Mouse (Mus musculus) myocyte (in vitro differentiated cells): ENCODE measurements at regions not wholly inside any gene's neighbourhood (a gene's known extent, or its start where the extent isn't known, plus 50 kb on each side); places are given as distances from the start of the nearest gene placed in this dataset.

Source experiments
- H3K27me3 ChIP-seq: one replicate; pipeline ENCODE4 v1.6.1; 2011; ENCODE audit not compliant: control insufficient read depth, insufficient read depth, insufficient read length
- H3K36me3 ChIP-seq: one replicate; pipeline ENCODE4 v1.6.1; 2011; ENCODE audit not compliant: control insufficient read depth, insufficient read depth
- H3K4me2 ChIP-seq: one replicate; pipeline ENCODE4 v1.6.1; 2011; ENCODE audit warnings: low read depth, control low read depth
- H3K4me3 ChIP-seq: one replicate; pipeline ENCODE4 v1.5.1; 2011; ENCODE audit warnings: mild to moderate bottlenecking, control low read depth, moderate library complexity
- H3K79me2 ChIP-seq: one replicate; pipeline ENCODE4 v1.6.1; 2011; ENCODE audit not compliant: control insufficient read depth, insufficient read depth
- H3ac ChIP-seq: one replicate; pipeline ENCODE4 v1.6.1; 2011; ENCODE audit not compliant: control insufficient read depth, insufficient read length
- CEBPB ChIP-seq: IDR thresholded peaks from 2 replicates; pipeline ENCODE4 v1.6.1; 2011; ENCODE audit warnings: mild to moderate bottlenecking, moderate library complexity; ENCODE audit not compliant: poor library complexity, insufficient read depth, severe bottlenecking
- E2F4 ChIP-seq: IDR thresholded peaks from one replicate; pipeline ENCODE4 v1.6.1; 2011; ENCODE audit warnings: mild to moderate bottlenecking, control low read depth, moderate library complexity; ENCODE audit not compliant: insufficient read depth
- MAX ChIP-seq: IDR thresholded peaks from one replicate; pipeline ENCODE4 v1.6.1; 2011; ENCODE audit warnings: low read depth, mild to moderate bottlenecking, control low read depth
- MYOD1 ChIP-seq, 3 experiments: IDR thresholded peaks; one replicate each; pipeline ENCODE4 v1.6.1; 2011; ENCODE audit warnings: control low read depth in 2 of 3, low read depth in 2 of 3, mild to moderate bottlenecking in 2 of 3, moderate library complexity in 1 of 3; ENCODE audit not compliant: insufficient read length in 2 of 3, control insufficient read depth in 1 of 3
- MYOG ChIP-seq, 3 experiments: IDR thresholded peaks; one replicate each; pipeline ENCODE4 v1.6.1; 2011; ENCODE audit warnings: control low read depth in 2 of 3, low read depth in 2 of 3, mild to moderate bottlenecking in 2 of 3; ENCODE audit not compliant: insufficient read length in 2 of 3, control insufficient read depth in 1 of 3, insufficient read depth in 1 of 3
- POLR2A ChIP-seq: IDR thresholded peaks from one replicate; pipeline ENCODE4 v1.6.1; 2011; ENCODE audit warnings: low read depth, mild to moderate bottlenecking, control low read depth, moderate library complexity; ENCODE audit not compliant: insufficient read length
- POLR2AphosphoS2 ChIP-seq: IDR thresholded peaks from one replicate; pipeline ENCODE4 v1.6.1; 2011; ENCODE audit warnings: low read depth, control low read depth; ENCODE audit not compliant: insufficient read length
- REST ChIP-seq: IDR thresholded peaks from one replicate; pipeline ENCODE4 v1.6.1; 2011; ENCODE audit warnings: mild to moderate bottlenecking, control low read depth, moderate library complexity; ENCODE audit not compliant: insufficient read depth, insufficient read length
- SRF ChIP-seq: IDR thresholded peaks from one replicate; pipeline ENCODE4 v1.6.1; 2011; ENCODE audit warnings: low read depth; ENCODE audit not compliant: control insufficient read depth, insufficient read length
- TCF12 ChIP-seq: IDR thresholded peaks from one replicate; pipeline ENCODE4 v1.6.1; 2011; ENCODE audit warnings: mild to moderate bottlenecking, control low read depth; ENCODE audit not compliant: poor library complexity, insufficient read depth, severe bottlenecking
- TCF3 ChIP-seq: IDR thresholded peaks from one replicate; pipeline ENCODE4 v1.6.1; 2011; ENCODE audit warnings: low read depth, control low read depth; ENCODE audit not compliant: insufficient read length
- USF1 ChIP-seq: IDR thresholded peaks from one replicate; pipeline ENCODE4 v1.6.1; 2011; ENCODE audit warnings: low read depth, mild to moderate bottlenecking, control low read depth, moderate library complexity

GRCm38 (mm10) chr15:60226335-60226938 is 210.0 kb upstream of the 4933412E24Rik start:
- no peak for TF ChIP-seq POLR2A
- TF ChIP-seq MAX = no peak
- TF ChIP-seq USF1 = no peak
- no peak for TF ChIP-seq MYOG (IDR thresholded peaks at IDR 0.05; ENCODE audit: control insufficient read depth in 1 of 3, insufficient read depth in 1 of 3, insufficient read length in 2 of 3, low read depth in 2 of 3)
- TF ChIP-seq REST = no peak
- no peak for TF ChIP-seq E2F4
- no peak for TF ChIP-seq POLR2AphosphoS2
- Histone ChIP-seq H3ac (no peak overlapping the region), H3K27me3 (no peaks in the 10 kb centered on the region), H3K4me3 (no peak overlapping the region), H3K79me2 (no peaks in the 10 kb centered on the region), H3K36me3 (no peaks in the 10 kb centered on the region), H3K4me2 (no peak overlapping the region)

GRCm38 (mm10) chr15:60195070-60195469 is 178.7 kb upstream of the 4933412E24Rik start:
- no peak overlapping the region for H3K4me2 ChIP-seq
- no peak overlapping the region for H3K4me3 ChIP-seq
- H3ac ChIP-seq = no peak overlapping the region
- no peaks in the 10 kb centered on the region for H3K79me2 ChIP-seq
- no peaks in the 10 kb centered on the region for H3K36me3 ChIP-seq
- no peaks in the 10 kb centered on the region for H3K27me3 ChIP-seq
- no peak for TF ChIP-seq SRF
- TF ChIP-seq MYOG (IDR thresholded peaks at IDR 0.05; ENCODE audit: control insufficient read depth in 1 of 3, insufficient read depth in 1 of 3, insufficient read length in 2 of 3, low read depth in 2 of 3) = no peak
- no peak for TF ChIP-seq E2F4
- TF ChIP-seq MAX = no peak
- no peak for TF ChIP-seq MYOD1 (IDR thresholded peaks at IDR 0.05; ENCODE audit: control insufficient read depth in 1 of 3, insufficient read length in 2 of 3, low read depth in 2 of 3)
- no peak for TF ChIP-seq CEBPB
- no peak for TF ChIP-seq USF1

DNA sequence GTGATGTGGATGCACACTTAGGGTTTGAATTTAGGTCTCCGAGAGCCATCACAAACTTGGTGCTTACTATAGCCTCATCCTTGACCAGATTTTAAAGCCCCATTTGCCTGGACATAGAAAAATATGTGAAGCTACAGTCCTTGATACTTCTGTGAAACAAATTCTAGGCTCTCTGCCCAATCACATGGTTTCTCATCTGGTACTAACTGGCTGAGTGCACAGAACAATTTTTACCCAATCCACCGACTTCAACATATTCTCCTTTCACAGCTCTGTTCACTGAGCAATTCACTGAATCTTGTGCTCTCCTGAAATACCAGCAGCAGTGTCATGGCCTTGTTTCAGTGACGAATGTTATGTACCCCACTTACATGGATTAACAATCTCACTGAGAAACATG is 176.7 kb upstream of the 4933412E24Rik start:
- no peaks in the 10 kb centered on the region for H3K27me3 ChIP-seq
- H3ac ChIP-seq = no peak overlapping the region
- no peak overlapping the region for H3K4me3 ChIP-seq
- no peaks in the 10 kb centered on the region for H3K79me2 ChIP-seq
- no peaks in the 10 kb centered on the region for H3K36me3 ChIP-seq
- TF ChIP-seq CEBPB (no peak), USF1 (no peak), REST (no peak), TCF12 (no peak), TCF3 (no peak), E2F4 (no peak)
- H3K4me2 ChIP-seq = no peak overlapping the region

DNA sequence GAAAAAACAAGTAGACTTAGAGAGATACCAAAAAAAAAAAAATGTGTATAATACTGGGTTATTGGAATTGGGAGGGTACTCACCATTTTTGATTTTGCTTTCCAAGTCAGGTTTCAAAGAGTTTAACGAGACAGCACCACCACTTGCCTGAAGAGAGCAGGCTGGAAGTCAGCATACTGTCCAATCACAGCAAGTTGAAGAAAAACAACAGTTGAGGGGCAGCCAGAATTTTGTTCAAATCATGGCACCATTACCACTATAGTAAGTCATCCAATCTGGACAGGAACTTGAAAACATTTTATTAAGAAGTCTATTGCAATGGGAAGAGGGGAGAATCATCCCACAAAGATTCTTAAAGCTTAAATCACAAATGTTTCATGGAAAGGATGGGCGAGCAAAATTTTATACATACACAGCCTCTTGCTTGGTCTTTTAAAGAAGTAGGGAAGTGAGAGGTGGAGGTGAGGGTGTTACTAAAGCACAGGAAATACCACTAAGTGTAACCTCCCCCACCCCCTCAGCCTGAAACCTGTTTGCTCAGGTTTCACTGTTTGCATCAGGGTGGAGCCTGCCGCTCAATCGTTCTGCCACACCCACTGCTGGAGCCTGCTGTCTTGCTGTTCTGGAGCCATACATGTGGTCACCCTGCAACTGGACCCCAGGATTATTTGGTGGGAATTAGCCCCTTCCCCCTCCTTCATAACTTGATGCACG is 170.7 kb upstream of the 4933412E24Rik start:
- Histone ChIP-seq H3K36me3 (no peaks in the 10 kb centered on the region), H3ac (no peak overlapping the region), H3K27me3 (no peaks in the 10 kb centered on the region), H3K79me2 (no peaks in the 10 kb centered on the region), H3K4me3 (no peak overlapping the region), H3K4me2 (no peak overlapping the region)
- TF ChIP-seq MAX (no peak), USF1 (no peak)

DNA sequence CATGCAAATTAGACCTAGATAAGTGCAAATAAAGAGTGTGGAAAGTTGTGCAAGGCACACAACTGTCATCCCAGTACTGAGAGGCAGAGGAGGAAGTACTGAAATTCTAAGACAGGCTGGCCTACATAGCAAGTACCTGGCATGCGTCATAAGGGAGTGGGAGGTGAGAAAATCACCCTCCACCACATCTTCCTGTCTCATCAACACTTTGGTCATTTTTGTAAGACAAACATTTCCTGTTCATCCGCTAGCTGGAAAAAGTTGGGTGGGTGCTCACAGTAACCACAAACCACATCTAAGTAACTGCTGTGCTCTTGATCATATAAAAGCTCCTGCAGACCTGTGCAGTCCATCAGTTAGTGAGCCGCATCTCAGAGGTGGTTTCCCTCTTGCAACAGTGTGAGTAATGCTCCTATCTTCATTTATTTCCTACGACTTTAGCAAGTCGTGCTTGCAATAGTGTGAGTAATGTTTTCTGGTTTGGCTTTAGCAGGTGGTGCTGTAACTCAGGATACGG is 125.2 kb upstream of the 4933412E24Rik start:
- H3K27me3 ChIP-seq = no peaks in the 10 kb centered on the region
- no peak overlapping the region for H3K4me2 ChIP-seq
- no peak overlapping the region for H3ac ChIP-seq
- H3K36me3 ChIP-seq = no peaks in the 10 kb centered on the region
- peak in 1 of 3 experiments; percentile 32 for TF ChIP-seq MYOD1 (IDR thresholded peaks at IDR 0.05; ENCODE audit: control insufficient read depth in 1 of 3, insufficient read length in 2 of 3, low read depth in 2 of 3)
- TF ChIP-seq CEBPB = peak; percentile 78
- no peak for TF ChIP-seq TCF3
- TF ChIP-seq POLR2AphosphoS2 = no peak
- no peak for TF ChIP-seq USF1
- no peak overlapping the region for H3K4me3 ChIP-seq
- no peaks in the 10 kb centered on the region for H3K79me2 ChIP-seq

DNA sequence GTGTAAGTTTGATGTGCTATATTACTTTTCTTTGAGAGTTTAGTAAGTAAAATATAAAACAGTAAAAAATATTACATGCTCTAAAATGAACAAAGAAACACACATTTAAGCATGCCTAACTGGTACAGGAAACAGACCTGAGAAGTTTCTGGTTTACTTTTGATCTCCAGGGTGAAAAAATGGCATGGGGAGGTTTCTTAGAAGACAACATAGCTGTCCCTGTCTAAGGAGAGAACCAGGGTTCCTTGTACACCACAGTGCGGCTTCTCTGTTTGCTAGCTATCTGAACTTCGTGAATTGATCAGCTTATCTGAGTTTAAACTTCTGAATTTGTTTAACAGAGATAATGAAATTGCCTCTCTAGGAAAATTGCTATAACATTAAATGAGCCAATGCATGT is 120.3 kb upstream of the 4933412E24Rik start:
- no peaks in the 10 kb centered on the region for H3K27me3 ChIP-seq
- H3K4me3 ChIP-seq = no peak overlapping the region
- H3ac ChIP-seq = no peak overlapping the region
- H3K79me2 ChIP-seq = no peaks in the 10 kb centered on the region
- H3K4me2 ChIP-seq = no peak overlapping the region
- no peak for TF ChIP-seq E2F4
- no peak for TF ChIP-seq TCF12
- no peak for TF ChIP-seq POLR2AphosphoS2
- no peak for TF ChIP-seq POLR2A
- TF ChIP-seq USF1 = no peak
- TF ChIP-seq CEBPB = no peak
- TF ChIP-seq MYOD1 (IDR thresholded peaks at IDR 0.05; ENCODE audit: control insufficient read depth in 1 of 3, insufficient read length in 2 of 3, low read depth in 2 of 3) = no peak
- no peaks in the 10 kb centered on the region for H3K36me3 ChIP-seq
